Mouse (Mus musculus): Measurements from ENCODE around the gene Gm20458. TPM values are rescaled to one million over a fixed set of nuclear protein-coding genes. Genes with fewer than 3 reads are reported as not detected.

Gene Gm20458
- polyA plus RNA-seq, 1 experiment: not detected

DNA sequence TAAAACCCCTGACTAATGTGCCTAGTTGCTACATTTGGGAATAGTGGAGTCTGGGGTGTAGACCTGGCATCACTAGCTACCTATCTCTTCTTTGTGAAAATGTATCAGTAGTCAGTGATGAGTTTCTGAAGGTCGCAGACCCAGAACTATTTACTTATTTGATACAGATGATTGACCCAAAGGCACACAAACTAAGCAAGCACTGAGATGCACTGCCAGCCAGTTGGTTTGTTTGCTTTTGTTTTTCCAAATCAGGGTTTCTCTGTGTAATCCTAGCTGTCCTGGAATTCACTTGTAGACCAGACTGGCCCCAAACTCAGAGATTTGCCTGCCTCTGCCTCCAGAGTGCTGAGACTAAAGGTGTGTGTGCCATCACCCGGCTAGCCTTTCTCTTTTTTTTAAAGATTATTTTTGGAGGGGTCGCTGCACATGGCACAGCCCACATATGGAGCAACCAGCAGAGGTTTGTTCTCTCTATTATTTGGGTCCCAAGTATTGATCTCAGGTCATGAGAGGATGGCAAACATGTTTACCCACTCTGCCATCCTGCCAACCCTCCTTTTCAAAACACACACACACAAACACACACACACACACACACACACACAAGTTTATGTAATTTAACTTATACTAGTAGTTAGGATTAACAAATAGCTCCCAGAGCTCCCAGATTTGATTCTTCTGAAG is 15.2 kb upstream of the Gm20458 start:
- no peak overlapping the region for H3K4me3 ChIP-seq (ENCODE audit: low read depth, low read length)
- TF ChIP-seq POLR2A (IDR thresholded peaks at IDR 0.05; ENCODE audit: insufficient read depth, low read length) (no peak), CTCF (IDR thresholded peaks at IDR 0.05; ENCODE audit: low read depth, low read length) (no peak), EP300 (IDR thresholded peaks at IDR 0.05; ENCODE audit: insufficient read depth, low read depth, low read length) (no peak)
- H3K9ac ChIP-seq (ENCODE audit: low read depth, poor library complexity, severe bottlenecking): peak overlapping the region; percentile 28; the same call in 1 of the 2 replicates
- no peaks in the 10 kb centered on the region for H3K27me3 ChIP-seq (ENCODE audit: control insufficient read depth, insufficient read depth, low read length, poor library complexity, severe bottlenecking)
- H3K27ac ChIP-seq (ENCODE audit: insufficient read depth, low read length): peak overlapping the region; percentile 70
- H3K4me1 ChIP-seq (ENCODE audit: control insufficient read depth, insufficient read depth, low read length): peaks cover 5% of the 10 kb centered on the region
- no peaks in the 10 kb centered on the region for H3K36me3 ChIP-seq (ENCODE audit: control insufficient read depth, insufficient read depth, low read length, poor library complexity, severe bottlenecking)
- no peaks in the 10 kb centered on the region for H3K9me3 ChIP-seq (replicated peaks; ENCODE audit: control insufficient read depth, insufficient read depth, low read length, poor library complexity, severe bottlenecking)

DNA sequence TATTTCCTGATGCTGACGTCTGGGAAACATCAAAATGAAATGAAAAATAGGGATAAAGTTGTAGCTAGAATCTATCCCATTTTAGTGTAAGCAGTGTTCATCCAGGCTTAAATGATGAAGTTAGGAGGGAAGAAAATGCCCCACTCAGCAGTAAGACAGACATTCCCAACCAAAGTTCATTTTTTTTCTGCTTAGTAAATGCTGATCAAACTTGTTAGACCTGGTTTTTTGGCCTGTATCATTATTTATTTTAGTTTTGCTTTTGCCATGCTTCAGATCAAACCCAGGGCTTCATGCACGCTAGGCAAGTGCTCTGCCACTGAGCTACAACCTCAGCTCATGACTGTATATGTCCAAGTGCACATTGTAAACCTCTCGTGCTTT is 14.7 kb upstream of the Gm20458 start:
- no peak overlapping the region for H3K4me3 ChIP-seq (ENCODE audit: low read depth, low read length)
- H3K27ac ChIP-seq (ENCODE audit: insufficient read depth, low read length): no peak overlapping the region
- H3K36me3 ChIP-seq (ENCODE audit: control insufficient read depth, insufficient read depth, low read length, poor library complexity, severe bottlenecking): no peaks in the 10 kb centered on the region
- no peak for TF ChIP-seq CTCF (IDR thresholded peaks at IDR 0.05; ENCODE audit: low read depth, low read length)
- no peak for TF ChIP-seq EP300 (IDR thresholded peaks at IDR 0.05; ENCODE audit: insufficient read depth, low read depth, low read length)
- TF ChIP-seq POLR2A (IDR thresholded peaks at IDR 0.05; ENCODE audit: insufficient read depth, low read length): no peak
- peaks cover 4% of the 10 kb centered on the region for H3K4me1 ChIP-seq (ENCODE audit: control insufficient read depth, insufficient read depth, low read length)
- H3K9me3 ChIP-seq (replicated peaks; ENCODE audit: control insufficient read depth, insufficient read depth, low read length, poor library complexity, severe bottlenecking): no peaks in the 10 kb centered on the region
- H3K9ac ChIP-seq (ENCODE audit: low read depth, poor library complexity, severe bottlenecking): no peak overlapping the region; the same call in 1 of the 2 replicates
- no peaks in the 10 kb centered on the region for H3K27me3 ChIP-seq (ENCODE audit: control insufficient read depth, insufficient read depth, low read length, poor library complexity, severe bottlenecking)

DNA sequence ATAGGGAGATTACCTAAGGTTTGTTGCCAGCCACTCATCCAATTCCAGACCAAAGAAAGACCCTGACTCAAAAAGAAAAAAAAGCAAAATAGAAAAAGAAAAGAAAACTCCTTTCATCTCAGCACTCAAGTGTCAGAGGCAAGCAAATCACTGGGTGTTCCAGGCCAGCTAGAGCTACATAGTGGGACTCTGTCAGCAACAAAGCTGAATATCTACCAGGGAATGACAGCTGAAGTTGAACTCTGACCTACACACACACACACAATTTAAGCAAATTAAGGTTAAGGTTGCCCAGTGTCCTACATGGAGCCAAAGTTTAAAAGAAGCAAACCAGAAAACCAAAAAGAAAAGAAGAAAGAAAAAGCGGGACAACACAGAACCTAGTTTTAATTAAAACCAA is 12.6 kb upstream of the Gm20458 start:
- H3K9ac ChIP-seq (ENCODE audit: low read depth, poor library complexity, severe bottlenecking): no peak overlapping the region
- no peaks in the 10 kb centered on the region for H3K36me3 ChIP-seq (ENCODE audit: control insufficient read depth, insufficient read depth, low read length, poor library complexity, severe bottlenecking)
- TF ChIP-seq CTCF (IDR thresholded peaks at IDR 0.05; ENCODE audit: low read depth, low read length) (no peak), POLR2A (IDR thresholded peaks at IDR 0.05; ENCODE audit: insufficient read depth, low read length) (no peak), EP300 (IDR thresholded peaks at IDR 0.05; ENCODE audit: insufficient read depth, low read depth, low read length) (no peak)
- no peak overlapping the region for H3K27ac ChIP-seq (ENCODE audit: insufficient read depth, low read length)
- H3K27me3 ChIP-seq (ENCODE audit: control insufficient read depth, insufficient read depth, low read length, poor library complexity, severe bottlenecking): no peaks in the 10 kb centered on the region
- no peaks in the 10 kb centered on the region for H3K9me3 ChIP-seq (replicated peaks; ENCODE audit: control insufficient read depth, insufficient read depth, low read length, poor library complexity, severe bottlenecking)
- no peak overlapping the region for H3K4me3 ChIP-seq (ENCODE audit: low read depth, low read length)
- peaks cover 10% of the 10 kb centered on the region for H3K4me1 ChIP-seq (ENCODE audit: control insufficient read depth, insufficient read depth, low read length)

DNA sequence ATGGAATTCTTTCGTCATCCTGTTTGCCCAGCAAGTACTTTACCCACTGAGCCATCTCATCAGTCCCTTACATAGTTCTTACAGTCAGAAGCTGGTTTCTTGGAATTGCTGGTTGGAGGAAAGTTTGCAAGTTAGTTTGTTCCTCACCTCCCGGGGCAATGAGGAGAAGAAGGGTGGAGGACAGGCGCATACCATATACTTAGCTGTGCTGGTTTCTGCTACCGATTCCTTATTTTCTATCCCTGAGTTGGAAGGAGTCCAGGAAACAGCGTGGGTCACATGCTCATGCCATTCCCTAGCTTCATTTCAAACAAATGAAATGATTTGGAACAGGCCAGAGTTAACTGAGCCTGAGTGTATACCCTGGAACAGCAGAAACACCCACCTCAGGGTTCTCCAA is 11.8 kb upstream of the Gm20458 start:
- Histone ChIP-seq H3K27me3 (ENCODE audit: control insufficient read depth, insufficient read depth, low read length, poor library complexity, severe bottlenecking) (no peaks in the 10 kb centered on the region), H3K4me3 (ENCODE audit: low read depth, low read length) (no peak overlapping the region), H3K9me3 (replicated peaks; ENCODE audit: control insufficient read depth, insufficient read depth, low read length, poor library complexity, severe bottlenecking) (no peaks in the 10 kb centered on the region), H3K9ac (ENCODE audit: low read depth, poor library complexity, severe bottlenecking) (no peak overlapping the region), H3K4me1 (ENCODE audit: control insufficient read depth, insufficient read depth, low read length) (peaks cover 12% of the 10 kb centered on the region), H3K27ac (ENCODE audit: insufficient read depth, low read length) (no peak overlapping the region), H3K36me3 (ENCODE audit: control insufficient read depth, insufficient read depth, low read length, poor library complexity, severe bottlenecking) (no peaks in the 10 kb centered on the region)
- TF ChIP-seq POLR2A (IDR thresholded peaks at IDR 0.05; ENCODE audit: insufficient read depth, low read length) (no peak), EP300 (IDR thresholded peaks at IDR 0.05; ENCODE audit: insufficient read depth, low read depth, low read length) (no peak), CTCF (IDR thresholded peaks at IDR 0.05; ENCODE audit: low read depth, low read length) (no peak)

DNA sequence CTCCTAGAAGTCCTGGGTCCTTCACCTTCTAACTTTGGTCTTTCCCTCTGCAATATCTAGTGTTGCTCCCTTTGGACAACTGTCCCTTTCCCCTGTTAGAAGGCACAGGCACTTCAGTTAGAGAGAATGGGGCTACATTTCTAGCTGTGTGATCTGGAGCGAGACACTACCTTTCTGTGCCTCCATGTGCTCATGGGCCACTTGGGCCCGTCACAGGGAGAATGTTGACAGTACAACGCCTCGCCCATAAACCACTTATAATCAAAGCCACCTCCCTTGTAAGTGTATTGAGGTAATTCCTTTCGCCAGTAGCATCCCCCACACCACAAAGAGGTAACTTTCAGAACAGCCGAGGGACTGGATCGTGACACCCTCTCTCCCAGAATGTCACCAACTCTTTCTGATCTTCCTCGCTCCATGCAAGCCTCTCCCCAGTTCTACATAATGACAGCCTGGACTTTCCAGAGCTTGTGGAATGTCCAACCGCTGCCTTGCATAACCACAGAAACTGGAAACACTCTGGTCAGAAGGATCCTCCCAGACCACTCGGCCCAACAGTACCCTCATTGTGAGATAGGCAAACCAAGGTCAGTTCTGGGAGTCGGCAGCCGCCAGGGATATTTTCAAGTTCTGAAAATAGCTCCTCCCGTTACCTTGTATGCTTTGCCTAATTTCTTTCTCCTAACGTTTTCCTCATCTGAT is 11.3 kb upstream of the Gm20458 start:
- H3K27ac ChIP-seq (ENCODE audit: insufficient read depth, low read length): no peak overlapping the region
- H3K27me3 ChIP-seq (ENCODE audit: control insufficient read depth, insufficient read depth, low read length, poor library complexity, severe bottlenecking): no peaks in the 10 kb centered on the region
- H3K9me3 ChIP-seq (replicated peaks; ENCODE audit: control insufficient read depth, insufficient read depth, low read length, poor library complexity, severe bottlenecking): no peaks in the 10 kb centered on the region
- H3K36me3 ChIP-seq (ENCODE audit: control insufficient read depth, insufficient read depth, low read length, poor library complexity, severe bottlenecking): no peaks in the 10 kb centered on the region
- no peak overlapping the region for H3K9ac ChIP-seq (ENCODE audit: low read depth, poor library complexity, severe bottlenecking)
- H3K4me3 ChIP-seq (ENCODE audit: low read depth, low read length): no peak overlapping the region
- TF ChIP-seq POLR2A (IDR thresholded peaks at IDR 0.05; ENCODE audit: insufficient read depth, low read length) (no peak), CTCF (IDR thresholded peaks at IDR 0.05; ENCODE audit: low read depth, low read length) (no peak), EP300 (IDR thresholded peaks at IDR 0.05; ENCODE audit: insufficient read depth, low read depth, low read length) (no peak)
- H3K4me1 ChIP-seq (ENCODE audit: control insufficient read depth, insufficient read depth, low read length): peaks cover 12% of the 10 kb centered on the region
